In the genomic region with DNA sequence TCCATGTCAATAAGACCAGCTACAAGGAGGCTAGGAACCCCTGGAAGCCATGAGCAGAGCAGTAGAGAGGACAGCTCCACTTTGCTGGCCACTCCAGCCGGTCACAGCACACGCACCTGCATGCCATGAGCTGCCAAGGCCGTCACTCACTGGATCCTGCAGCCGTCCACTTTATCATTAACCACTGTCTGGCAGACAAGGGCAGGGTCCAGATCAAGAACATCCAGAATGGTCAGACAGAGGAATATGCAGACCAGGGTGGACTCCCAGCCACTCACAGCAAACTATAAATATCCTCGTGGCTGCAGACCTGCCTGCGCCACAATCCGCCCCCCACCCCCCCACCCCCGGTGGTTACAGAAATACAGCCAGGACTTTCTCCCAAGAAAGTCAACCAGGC, we compare ENCODE assay signal across 15 mouse cellular contexts. TPM values are rescaled to one million over a fixed set of nuclear protein-coding genes. Genes with fewer than 3 reads are reported as not detected.
DNase-seq lines count a peak whose midpoint lies in the region; ATAC-seq and TF ChIP-seq lines count a peak whose summit lies in the region.
"Had no signal": no experiment of that assay in that cellular context is flagged by ENCODE, and none has a peak within 500 bp of the region (broad histone marks: within the 10 kb centered on the region; RNA-seq: fewer than 3 reads in every experiment).

No protein-coding gene starts in this region.

- no peak overlapping the region for H3K4me2 ChIP-seq in intestine, embryonic 15.5 days (replicated peaks)
- H3K4me2 ChIP-seq in kidney, embryonic 16.5 days (replicated peaks; ENCODE audit: low read depth, low read length) = no peak overlapping the region
- no peak overlapping the region for H3K4me2 ChIP-seq in liver, embryonic 12.5 days
- H3K4me2 ChIP-seq in hindbrain, embryonic 16.5 days (ENCODE audit: low read length) = no peak overlapping the region
- H3K4me2 ChIP-seq: hindbrain, embryonic 15.5 days; neural tube, embryonic 13.5 days had no signal

- intact Hi-C loops in gastrocnemius, adult 2 months (cut with DNase I) = no loop called here

- H3K9ac ChIP-seq in intestine, embryonic 15.5 days = no peak overlapping the region
- H3K9ac ChIP-seq in kidney, embryonic 16.5 days (replicated peaks; ENCODE audit: low read length) = no peak overlapping the region
- H3K9ac ChIP-seq in liver, embryonic 12.5 days = no peak overlapping the region
- H3K9ac ChIP-seq in hindbrain, embryonic 16.5 days (ENCODE audit: low read depth, low read length) = no peak overlapping the region
- H3K9ac ChIP-seq: hindbrain, embryonic 15.5 days; neural tube, embryonic 13.5 days had no signal

- peak; percentile 19 for ATAC-seq in intestine, embryonic 15.5 days
- peak; percentile 64 for ATAC-seq in kidney, embryonic 16.5 days (ENCODE audit: low FRiP score, low TSS enrichment)
- peak; percentile 31; the same call in 1 of the 2 replicates for ATAC-seq in liver, embryonic 12.5 days
- no peak for ATAC-seq in hindbrain, embryonic 16.5 days
- ATAC-seq: forebrain, embryonic 16.5 days; Patski had no signal

- H3K9me3 ChIP-seq in intestine, embryonic 15.5 days = no peaks in the 10 kb centered on the region
- H3K9me3 ChIP-seq in kidney, embryonic 16.5 days (ENCODE audit: low read length) = no peaks in the 10 kb centered on the region
- H3K9me3 ChIP-seq in liver, embryonic 12.5 days (replicated peaks) = no peaks in the 10 kb centered on the region
- H3K9me3 ChIP-seq in hindbrain, embryonic 16.5 days (ENCODE audit: control insufficient read depth, low read length) = no peaks in the 10 kb centered on the region
- H3K9me3 ChIP-seq: hindbrain, embryonic 15.5 days; neural tube, embryonic 13.5 days had no signal

- no peak for TF ChIP-seq CTCF in gastrocnemius, adult 2 months (IDR thresholded peaks at IDR 0.05)

- WGBS in intestine, embryonic 15.5 days = 60% methylated on average over 8 of the region's 8 CpGs
- WGBS in kidney, embryonic 16.5 days = 68% methylated on average over 8 of the region's 8 CpGs
- WGBS in liver, embryonic 12.5 days (ENCODE audit: insufficient replicate concordance) = 52% methylated on average over 8 of the region's 8 CpGs
- 86% methylated on average over 8 of the region's 8 CpGs for WGBS in hindbrain, embryonic 16.5 days

- H3K27ac ChIP-seq in gastrocnemius, adult 2 months = peak overlapping the region; percentile 75
- H3K27ac ChIP-seq in intestine, embryonic 15.5 days = no peak overlapping the region
- H3K27ac ChIP-seq in kidney, embryonic 16.5 days (ENCODE audit: low read length) = no peak overlapping the region
- H3K27ac ChIP-seq in liver, embryonic 12.5 days = no peak overlapping the region
- H3K27ac ChIP-seq in hindbrain, embryonic 16.5 days (ENCODE audit: low read depth, low read length) = no peak overlapping the region
- H3K27ac ChIP-seq: hindbrain, embryonic 15.5 days had no signal

- H3K4me1 ChIP-seq in intestine, embryonic 15.5 days (replicated peaks) = peaks cover 32% of the 10 kb centered on the region
- H3K4me1 ChIP-seq in kidney, embryonic 16.5 days (ENCODE audit: insufficient read depth, low read length) = peaks cover 66% of the 10 kb centered on the region
- peaks cover 67% of the 10 kb centered on the region for H3K4me1 ChIP-seq in liver, embryonic 12.5 days
- H3K4me1 ChIP-seq in hindbrain, embryonic 16.5 days (ENCODE audit: control insufficient read depth, insufficient read depth, low read depth, low read length) = peaks cover 39% of the 10 kb centered on the region

- H3K4me3 ChIP-seq in gastrocnemius, adult 2 months = peak overlapping the region; percentile 35
- H3K4me3 ChIP-seq in intestine, embryonic 15.5 days (replicated peaks) = no peak overlapping the region
- H3K4me3 ChIP-seq in kidney, embryonic 16.5 days (ENCODE audit: low read length) = no peak overlapping the region
- no peak overlapping the region for H3K4me3 ChIP-seq in liver, embryonic 12.5 days
- no peak overlapping the region for H3K4me3 ChIP-seq in hindbrain, embryonic 16.5 days (ENCODE audit: low read length)
- H3K4me3 ChIP-seq: hindbrain, embryonic 15.5 days; neural tube, embryonic 13.5 days had no signal

- H3K27me3 ChIP-seq in intestine, embryonic 15.5 days (replicated peaks) = no peaks in the 10 kb centered on the region
- H3K27me3 ChIP-seq in kidney, embryonic 16.5 days (ENCODE audit: insufficient read depth, low read length) = no peaks in the 10 kb centered on the region
- H3K27me3 ChIP-seq in liver, embryonic 12.5 days (replicated peaks) = no peaks in the 10 kb centered on the region
- H3K27me3 ChIP-seq in hindbrain, embryonic 16.5 days (replicated peaks; ENCODE audit: control insufficient read depth, insufficient read depth, low read length) = no peaks in the 10 kb centered on the region
- H3K27me3 ChIP-seq: hindbrain, embryonic 15.5 days; neural tube, embryonic 13.5 days; Patski had no signal

- H3K36me3 ChIP-seq in intestine, embryonic 15.5 days = no peaks in the 10 kb centered on the region
- peaks cover 4% of the 10 kb centered on the region; the same call in 1 of the 2 replicates for H3K36me3 ChIP-seq in kidney, embryonic 16.5 days (ENCODE audit: insufficient read depth, low read length)
- H3K36me3 ChIP-seq in liver, embryonic 12.5 days = no peaks in the 10 kb centered on the region
- H3K36me3 ChIP-seq in hindbrain, embryonic 16.5 days (ENCODE audit: control insufficient read depth, insufficient read depth, low read length) = no peaks in the 10 kb centered on the region; the same call in 1 of the 2 replicates

- peak; percentile 43 for DNase-seq in gastrocnemius, adult 2 months
- no peak for DNase-seq in gastrocnemius, postnatal 10 days
- DNase-seq in thymus, adult 18-20 months = no peak
- DNase-seq in right cerebral cortex, postnatal 36 days (ENCODE audit: low spot score in 2 of 2) = no peak
- DNase-seq: cerebellum, adult 8-10 months; gastrocnemius, postnatal 25 days; lung, adult 18-20 months had no signal

RNA-seq across cellular contexts. Expression of gene Acvr1, which starts 31.7 kb away (rescaled TPM):
- total RNA-seq in gastrocnemius, adult 2 months (2021) = 10 to 100 TPM; 17.6 to 23.2 TPM
- 10 to 100 TPM; 23.6 to 31.1 TPM for total RNA-seq in gastrocnemius, postnatal 10 days (2021)
- 4.9 and 5.2 TPM in 2 replicates for polyA plus RNA-seq in intestine, embryonic 15.5 days (2015; fragmentation: Nextera tagmentation; extraction: Ambion mirVana)
- 5.2 and 5.8 TPM in 2 replicates for polyA plus RNA-seq in kidney, embryonic 16.5 days (2015; fragmentation: Nextera tagmentation; extraction: Ambion mirVana)
- 3.4 and 3.8 TPM in 2 replicates for polyA plus RNA-seq in liver, embryonic 12.5 days (2016; fragmentation: Nextera tagmentation; extraction: Ambion mirVana)
- 4.6 and 5.1 TPM in 2 replicates for polyA plus RNA-seq in hindbrain, embryonic 16.5 days (2015; fragmentation: Nextera tagmentation; extraction: Ambion mirVana)

RNA-seq across cellular contexts. Expression of gene Upp2, which starts 31.9 kb away (rescaled TPM):
- 1 to 10 TPM; 2.0 to 2.4 TPM for total RNA-seq in gastrocnemius, adult 2 months (2021)
- total RNA-seq in gastrocnemius, postnatal 10 days (2021) = 1 to 10 TPM; 1.8 to 3.3 TPM
- 5.2 and 5.5 TPM in 2 replicates for polyA plus RNA-seq in intestine, embryonic 15.5 days (2015; fragmentation: Nextera tagmentation; extraction: Ambion mirVana)
- 7.6 and 8.5 TPM in 2 replicates for polyA plus RNA-seq in kidney, embryonic 16.5 days (2015; fragmentation: Nextera tagmentation; extraction: Ambion mirVana)
- 1.8 and 2.6 TPM in 2 replicates for polyA plus RNA-seq in liver, embryonic 12.5 days (2016; fragmentation: Nextera tagmentation; extraction: Ambion mirVana)
- 14.6 and 15.1 TPM in 2 replicates for polyA plus RNA-seq in hindbrain, embryonic 16.5 days (2015; fragmentation: Nextera tagmentation; extraction: Ambion mirVana)
